Mouse (Mus musculus) MEL (cell line): ENCODE measurements around the gene Acot4. TPM values are rescaled to one million over a fixed set of nuclear protein-coding genes. Genes with fewer than 3 reads are reported as not detected.
"Not testable (repeated sequence)": the region's sequence is repeated elsewhere in the genome, so short reads cannot be mapped to it uniquely, and the experiment has no call there.

Experiments used
- DNase-seq: peaks from one replicate; pipeline ENCODE4 v3.0.0; 2011; ENCODE audit warnings: low read depth, low spot score
- H3K27ac ChIP-seq: 2 replicates; pipeline ENCODE4 v1.5.1; 2012; ENCODE audit warnings: low read depth, mild to moderate bottlenecking, control low read depth, low read length, moderate library complexity; ENCODE audit not compliant: control insufficient read depth
- H3K27me3 ChIP-seq, 2 experiments: fragments of 150-350 bp in 1 of 2; sonication (generic) in 1 of 2; 2 replicates each; pipeline ENCODE4 v1.6.1; 2012; ENCODE audit warnings: low read length in 2 of 2, mild to moderate bottlenecking in 2 of 2, improper control_type of control experiment in 1 of 2, moderate library complexity in 1 of 2; ENCODE audit not compliant: insufficient read depth in 2 of 2, control insufficient read depth in 1 of 2
- H3K36me3 ChIP-seq, 2 experiments: 2 replicates each; pipeline ENCODE4 v1.6.1; 2012 to 2014; ENCODE audit warnings: low read length in 2 of 2, improper control_type of control experiment in 1 of 2, inconsistent platforms in 1 of 2, mild to moderate bottlenecking in 1 of 2; ENCODE audit not compliant: insufficient read depth in 2 of 2, control insufficient read depth in 1 of 2
- H3K4me1 ChIP-seq, 2 experiments: fragments of 150-350 bp in 1 of 2; sonication (generic) in 1 of 2; 2 replicates each; pipeline ENCODE4 v1.6.1; 2012; ENCODE audit warnings: low read length in 2 of 2, improper control_type of control experiment in 1 of 2, mild to moderate bottlenecking in 1 of 2; ENCODE audit not compliant: insufficient read depth in 2 of 2, control insufficient read depth in 1 of 2
- H3K4me3 ChIP-seq, 2 experiments: fragments of 150-350 bp in 1 of 2; sonication (generic) in 1 of 2; 2 replicates each; pipeline ENCODE4 v1.5.1; 2012; ENCODE audit warnings: low read depth in 2 of 2, low read length in 2 of 2, mild to moderate bottlenecking in 2 of 2, moderate library complexity in 2 of 2, control low read depth in 1 of 2, improper control_type of control experiment in 1 of 2; ENCODE audit not compliant: control insufficient read depth in 1 of 2, insufficient read depth in 1 of 2
- H3K79me2 ChIP-seq: 2 replicates; pipeline ENCODE4 v1.6.1; 2012; ENCODE audit warnings: mild to moderate bottlenecking, low read length, moderate library complexity; ENCODE audit not compliant: control insufficient read depth, poor library complexity, insufficient read depth
- H3K9ac ChIP-seq: 2 replicates; pipeline ENCODE4 v1.6.1; 2012; ENCODE audit warnings: low read depth, mild to moderate bottlenecking, control low read depth, low read length, moderate library complexity; ENCODE audit not compliant: control insufficient read depth, poor library complexity, severe bottlenecking
- H3K9me3 ChIP-seq: fragments of 150-350 bp; sonication (generic); replicated peaks from 2 replicates; pipeline ENCODE4 v1.6.1; 2012; ENCODE audit warnings: mild to moderate bottlenecking, low read length, improper control_type of control experiment, moderate library complexity; ENCODE audit not compliant: insufficient read depth
- BHLHE40 ChIP-seq: IDR thresholded peaks from 2 replicates; pipeline ENCODE4 v1.6.1; 2012; ENCODE audit warnings: low read depth, mild to moderate bottlenecking, inconsistent platforms, low read length, improper control_type of control experiment, borderline replicate concordance
- JUND ChIP-seq: IDR thresholded peaks from 2 replicates; pipeline ENCODE4 v1.6.1; 2011; ENCODE audit warnings: low read depth, mild to moderate bottlenecking, improper control_type of control experiment, low read length
- MEF2A ChIP-seq: IDR thresholded peaks from 2 replicates; pipeline ENCODE4 v1.6.1; 2014; ENCODE audit warnings: low read depth, mild to moderate bottlenecking, inconsistent platforms, low read length, improper control_type of control experiment; ENCODE audit not compliant: poor library complexity, insufficient replicate concordance, severe bottlenecking; ENCODE audit errors: extremely low read depth
- MXI1 ChIP-seq: IDR thresholded peaks from 2 replicates; pipeline ENCODE4 v1.6.1; 2011; ENCODE audit warnings: mild to moderate bottlenecking, low read depth, low read length, improper control_type of control experiment
- NRF1 ChIP-seq: IDR thresholded peaks from 2 replicates; pipeline ENCODE4 v1.6.1; 2014; ENCODE audit warnings: low read depth, mild to moderate bottlenecking, inconsistent platforms, low read length, improper control_type of control experiment, moderate library complexity; ENCODE audit not compliant: poor library complexity, insufficient read depth, severe bottlenecking
- POLR2A ChIP-seq, 2 experiments: IDR thresholded peaks; 2 replicates each; pipeline ENCODE4 v1.6.1; 2011 to 2012; ENCODE audit warnings: low read length in 2 of 2, mild to moderate bottlenecking in 2 of 2, control low read depth in 1 of 2, improper control_type of control experiment in 1 of 2, low read depth in 1 of 2, moderate library complexity in 1 of 2; ENCODE audit not compliant: control insufficient read depth in 1 of 2, insufficient read depth in 1 of 2, poor library complexity in 1 of 2
- POLR2AphosphoS2 ChIP-seq: IDR thresholded peaks from 2 replicates; pipeline ENCODE4 v1.6.1; 2011; ENCODE audit warnings: low read length, improper control_type of control experiment
- SMC3 ChIP-seq: IDR thresholded peaks from 2 replicates; pipeline ENCODE4 v1.6.1; 2011; ENCODE audit warnings: low read depth, low read length, improper control_type of control experiment
- ZMIZ1 ChIP-seq: IDR thresholded peaks from 2 replicates; pipeline ENCODE4 v1.6.1; 2012; ENCODE audit warnings: low read depth, mild to moderate bottlenecking, inconsistent platforms, low read length, improper control_type of control experiment, moderate library complexity
- polyA plus RNA-seq, 2 experiments: library from polyadenylated mRNA; stranded (reverse) in 1 of 2; unstranded in 1 of 2; fragments of >175 nt in 1 of 2; fragments of >200 nt in 1 of 2; gene quantifications; 2 replicates each; pipeline versions ENCODE4 v1.2.1 to v1.2.4; 2012; ENCODE audit warnings: low replicate concordance in 2 of 2, low read depth in 1 of 2; ENCODE audit not compliant: insufficient read length in 2 of 2, insufficient read depth in 1 of 2, missing spikeins in 1 of 2
- total RNA-seq: library from RNA; depleted of rRNA; stranded (reverse); fragments of 300-350 nt; gene quantifications from 2 replicates; pipeline ENCODE4 v1.2.3, GENCODE M21; 2012

The Acot4 gene
- total and polyA plus RNA-seq, 3 experiments: 0.08 TPM; not detected in 1

DNA sequence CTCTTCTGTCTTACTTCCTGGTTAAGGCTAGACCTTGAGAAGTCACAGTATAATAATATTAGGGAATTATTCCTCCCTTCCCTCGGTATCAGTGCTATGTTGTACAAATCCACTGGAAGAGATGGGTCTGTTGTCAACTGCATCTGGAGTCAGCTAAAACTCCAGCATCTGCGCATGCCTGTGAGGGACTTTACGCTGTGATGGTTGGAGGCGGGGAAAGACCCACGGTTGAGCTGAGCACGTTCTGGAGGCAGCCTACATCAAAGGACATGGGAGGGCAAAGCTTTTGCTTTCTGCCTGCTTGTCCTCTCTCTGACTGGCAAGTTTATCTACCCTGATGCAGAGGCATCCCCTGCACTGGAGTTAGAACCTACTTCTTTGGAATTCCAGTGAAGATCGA lies 12.3 kb upstream of the Acot4 start:
- Histone ChIP-seq H3K36me3 (peaks cover 0 to 2% of the 10 kb centered on the region in 2 experiments; a peak in 1 of 4 replicates), H3K27ac (no peak overlapping the region), H3K9me3 (no peaks in the 10 kb centered on the region), H3K4me1 (peaks cover 2 to 8% of the 10 kb centered on the region in 2 experiments; a peak in 3 of 4 replicates), H3K4me3 (no peak overlapping the region), H3K27me3 (no peaks in the 10 kb centered on the region), H3K79me2 (no peaks in the 10 kb centered on the region), H3K9ac (no peak overlapping the region)
- no peak for DNase-seq
- TF ChIP-seq SMC3 (no peak), JUND (no peak), NRF1 (no peak), ZMIZ1 (no peak), POLR2A (IDR thresholded peaks at IDR 0.05; ENCODE audit: control insufficient read depth in 1 of 2, insufficient read depth in 1 of 2, low read depth in 1 of 2, low read length in 2 of 2, poor library complexity in 1 of 2) (no peak), BHLHE40 (no peak), POLR2AphosphoS2 (no peak), MXI1 (no peak), MEF2A (no peak)

DNA sequence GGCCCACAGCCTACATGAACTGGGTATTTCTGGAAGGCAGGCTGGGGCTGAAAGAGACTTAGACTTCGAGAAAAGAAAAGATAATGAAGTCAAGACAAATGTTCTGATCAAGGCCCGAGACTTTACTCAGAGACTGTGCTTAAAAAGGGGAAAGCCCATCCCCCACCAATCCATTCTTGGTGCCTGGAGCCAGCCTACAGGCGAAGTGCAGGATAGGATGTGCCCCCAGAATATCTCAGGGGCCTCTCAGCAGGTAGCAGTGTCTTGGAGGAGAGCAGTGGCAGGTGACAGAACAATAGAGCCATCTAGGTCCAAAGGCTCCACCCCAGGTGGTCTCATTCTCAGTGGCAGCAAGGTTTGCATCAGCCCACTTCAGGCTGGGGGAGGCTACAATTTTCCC lies 9.9 kb upstream of the Acot4 start:
- H3K9ac ChIP-seq, H3K4me3 ChIP-seq, H3K9me3 ChIP-seq, DNase-seq, H3K27ac ChIP-seq, H3K36me3 ChIP-seq, H3K4me1 ChIP-seq, H3K27me3 ChIP-seq, H3K79me2 ChIP-seq: not testable (repeated sequence)

DNA sequence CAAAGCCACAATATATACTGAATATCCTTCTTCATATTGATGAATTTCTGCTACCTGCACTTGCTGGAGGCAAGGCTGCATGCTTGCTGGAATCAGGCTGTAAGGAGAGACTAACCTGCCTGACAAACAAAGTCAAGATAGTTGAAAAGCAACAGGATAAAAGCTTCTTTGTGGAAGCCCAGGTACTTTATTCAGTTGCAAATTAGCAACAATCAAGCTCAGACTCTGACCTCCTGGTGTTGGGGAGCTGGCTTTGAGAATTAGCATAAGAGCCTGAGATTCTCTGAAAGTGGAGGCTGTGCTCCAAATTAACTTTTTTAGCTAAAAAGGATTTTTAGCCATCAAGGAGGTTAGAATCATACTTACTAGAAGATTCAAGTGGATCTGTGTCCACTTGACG lies 9.1 kb upstream of the Acot4 start:
- H3K9me3 ChIP-seq, H3K79me2 ChIP-seq, H3K9ac ChIP-seq, H3K27me3 ChIP-seq, DNase-seq, H3K27ac ChIP-seq, H3K4me3 ChIP-seq: not testable (repeated sequence)
- peaks cover 0 to 16% of the 10 kb centered on the region in 2 experiments; a peak in 2 of 4 replicates for H3K36me3 ChIP-seq
- peaks cover 11 to 13% of the 10 kb centered on the region in 2 experiments for H3K4me1 ChIP-seq
